Mouse (Mus musculus) layer of hippocampus, adult 11-12 months (tissue): ENCODE data around the gene Akap8l.

Source experiments
- DNase-seq: peaks from one replicate; pipeline ENCODE4 v3.0.0; 2022; ENCODE audit warnings: low spot score

Akap8l gene

GRCm38 (mm10) chr17:32358192-32358942 is 8.0 kb upstream of the Akap8l start:
- DNase-seq: no peak

DNA sequence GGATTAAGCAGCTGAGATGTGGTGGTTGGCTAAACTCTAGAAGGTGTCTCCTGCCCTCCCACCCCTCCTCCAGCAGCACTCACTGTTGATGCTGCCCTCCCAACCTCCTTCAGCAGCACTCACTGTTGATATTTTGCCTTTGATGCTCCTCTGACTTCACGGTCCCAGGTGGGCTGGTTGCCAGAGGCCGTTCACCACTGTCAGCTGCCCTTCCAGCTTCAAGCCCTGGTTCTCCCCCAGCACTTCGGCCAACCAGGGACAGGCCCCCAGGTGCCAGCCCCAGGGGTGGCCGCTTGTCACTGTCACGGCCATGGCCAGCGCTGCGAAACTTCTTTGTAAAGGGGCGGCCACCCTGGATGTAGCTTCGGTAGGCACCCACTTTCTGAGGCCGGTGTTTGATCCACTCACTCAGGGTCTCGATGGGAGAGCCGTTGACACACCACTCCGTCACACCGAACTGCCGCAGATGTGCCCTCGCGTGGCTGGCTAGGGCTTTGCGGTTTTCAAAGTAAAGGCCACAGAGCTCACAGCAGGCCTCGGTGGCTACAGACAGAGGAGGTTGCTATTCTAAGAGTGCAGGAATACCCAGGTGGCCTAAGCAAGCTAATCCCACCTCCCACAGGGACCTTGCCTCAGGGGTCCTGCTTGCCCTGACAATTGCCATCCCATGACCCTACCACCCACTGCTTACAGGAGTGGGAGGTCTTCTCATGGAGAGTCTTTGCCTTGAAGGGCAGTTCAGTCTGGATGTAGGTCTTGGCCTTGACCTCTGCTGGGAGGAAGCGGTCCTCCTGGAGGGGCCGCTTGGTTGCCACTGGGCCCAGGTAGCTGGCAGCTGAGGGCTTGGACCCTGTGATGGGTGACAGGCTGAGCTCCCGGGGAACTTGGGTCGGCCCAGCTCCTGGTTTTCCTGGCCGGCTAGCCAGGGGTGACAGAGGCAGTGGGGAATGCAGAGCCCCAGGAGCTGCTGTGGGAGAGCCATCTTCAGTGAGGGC is 6.7 kb upstream of the Akap8l start:
- DNase-seq: no peak

- no peak for DNase-seq
Observed at GRCm38 (mm10) chr17:32356281-32356680, 5.9 kb upstream of the Akap8l start.

- DNase-seq: no peak
Observed at GRCm38 (mm10) chr17:32355031-32355430, 4.6 kb upstream of the Akap8l start.

DNA sequence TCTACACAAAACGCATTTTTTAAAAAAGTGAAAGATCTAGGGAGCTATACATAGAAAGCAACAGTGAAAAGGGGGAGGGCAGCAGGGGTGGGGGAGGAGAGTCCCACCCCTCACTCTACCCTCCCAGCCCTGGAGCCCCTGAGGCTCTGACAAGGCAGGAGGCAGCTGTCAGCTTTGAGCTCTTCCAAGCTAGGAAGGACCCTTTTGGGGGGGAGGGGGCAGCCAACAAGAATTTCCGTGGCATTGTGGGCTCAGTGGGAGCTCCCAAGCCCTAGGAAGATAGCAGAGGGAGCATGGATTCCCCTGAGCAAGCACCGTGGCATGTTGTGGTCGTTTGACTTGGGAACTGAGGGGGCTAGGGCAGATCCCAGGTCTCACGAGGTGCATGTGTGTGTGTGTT is 3.8 kb upstream of the Akap8l start:
- DNase-seq: no peak

DNA sequence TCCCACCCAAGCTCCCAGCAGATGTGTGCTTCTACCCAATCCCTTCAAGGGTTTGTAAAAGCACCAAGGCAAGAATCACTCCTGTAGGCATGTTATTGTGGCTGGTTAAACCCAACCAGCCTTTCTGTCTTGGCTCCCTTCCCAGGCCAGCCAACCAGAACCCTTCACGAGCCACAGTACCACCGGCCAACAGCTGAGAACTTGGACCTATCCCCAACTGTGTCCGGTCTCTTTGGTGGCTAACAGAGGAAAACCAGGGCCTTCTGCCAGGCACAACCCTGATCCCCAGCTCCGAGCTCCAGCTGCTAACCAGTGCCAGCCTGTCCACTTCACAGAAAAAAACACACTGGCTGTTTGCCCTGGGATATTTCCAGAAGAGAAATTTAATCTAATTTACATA is 3.3 kb upstream of the Akap8l start:
- DNase-seq: peak; percentile 81

- DNase-seq: no peak
Observed at GRCm38 (mm10) chr17:32351726-32352125, 1.3 kb upstream of the Akap8l start.

DNA sequence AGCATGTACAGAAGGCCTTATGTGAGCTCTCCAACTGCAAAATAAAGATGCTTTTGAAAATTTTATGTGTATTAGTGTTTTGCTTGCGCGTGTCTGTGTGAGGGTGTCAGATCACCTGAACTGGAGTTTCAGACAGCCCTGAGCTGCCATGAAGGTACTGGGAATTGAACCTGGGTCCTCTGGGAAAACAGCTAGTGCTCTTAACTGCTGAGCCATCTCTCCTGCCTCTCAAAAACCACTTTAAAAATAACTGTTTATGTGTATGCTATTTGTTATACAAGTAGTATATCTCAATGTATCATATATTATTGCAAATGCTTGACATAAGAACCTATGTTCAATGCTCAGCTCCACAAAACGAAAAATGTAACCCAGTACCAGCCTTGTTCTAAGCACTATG is 862 bp upstream of the Akap8l start:
- no peak for DNase-seq

DNA sequence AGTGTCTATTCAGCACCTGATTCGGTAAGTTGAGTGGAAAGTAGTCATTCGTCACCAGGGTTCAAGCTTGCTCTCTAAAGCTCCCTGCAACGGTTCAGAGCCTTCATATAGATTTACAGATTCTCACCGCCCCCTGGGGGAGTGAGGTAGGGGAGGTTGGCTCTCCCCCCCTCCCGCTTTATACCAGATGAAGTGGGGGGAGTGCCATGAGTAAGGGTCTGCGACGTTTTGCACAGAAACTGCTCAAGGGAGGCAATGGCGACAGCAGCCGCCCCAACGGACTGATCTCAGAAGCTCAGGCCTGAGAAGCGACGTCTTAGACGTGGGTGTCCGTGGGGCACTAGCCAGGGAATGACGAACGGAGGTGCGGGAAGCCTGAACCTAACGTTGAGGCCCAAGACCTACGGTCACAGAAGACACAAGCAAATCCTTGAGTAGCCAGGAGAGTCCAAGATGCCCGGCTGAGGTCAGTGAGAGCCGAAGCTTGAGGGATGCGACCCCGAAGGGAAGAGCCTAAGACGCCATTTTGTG is 491 bp downstream of the Akap8l start:
- no peak for DNase-seq

DNA sequence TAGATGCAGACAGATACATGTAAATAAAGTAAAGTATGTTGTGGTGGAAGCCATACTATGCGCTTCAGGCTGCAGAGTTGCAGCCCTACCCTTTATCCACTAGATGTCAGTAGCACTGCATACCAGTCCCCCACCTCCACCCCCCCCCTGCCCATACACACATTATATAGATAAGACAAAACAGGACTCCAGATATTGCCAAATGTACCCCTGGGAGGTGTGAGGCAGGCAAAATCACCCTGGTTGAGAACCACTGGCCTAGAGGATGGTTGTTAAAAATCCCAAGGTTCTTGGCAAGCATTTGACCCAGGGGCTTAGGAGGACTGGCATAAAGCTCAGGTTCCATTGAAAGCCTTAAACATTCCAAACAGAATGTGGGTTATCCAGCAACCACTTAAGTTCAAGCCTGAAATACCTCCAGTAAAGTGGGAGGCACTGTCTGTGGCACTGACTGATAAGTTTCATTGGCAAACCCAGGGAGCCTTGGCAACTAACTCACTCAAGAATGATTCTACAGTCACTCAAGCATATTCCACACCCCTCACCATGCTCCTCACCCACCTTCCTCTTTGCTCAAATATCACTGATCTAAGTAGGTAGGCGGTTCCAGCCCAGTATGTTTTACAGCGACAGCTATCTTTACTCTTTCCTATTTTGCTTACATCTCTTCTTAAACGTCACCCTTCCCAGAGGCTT is 1.2 kb downstream of the Akap8l start:
- DNase-seq: peak; percentile 52

DNA sequence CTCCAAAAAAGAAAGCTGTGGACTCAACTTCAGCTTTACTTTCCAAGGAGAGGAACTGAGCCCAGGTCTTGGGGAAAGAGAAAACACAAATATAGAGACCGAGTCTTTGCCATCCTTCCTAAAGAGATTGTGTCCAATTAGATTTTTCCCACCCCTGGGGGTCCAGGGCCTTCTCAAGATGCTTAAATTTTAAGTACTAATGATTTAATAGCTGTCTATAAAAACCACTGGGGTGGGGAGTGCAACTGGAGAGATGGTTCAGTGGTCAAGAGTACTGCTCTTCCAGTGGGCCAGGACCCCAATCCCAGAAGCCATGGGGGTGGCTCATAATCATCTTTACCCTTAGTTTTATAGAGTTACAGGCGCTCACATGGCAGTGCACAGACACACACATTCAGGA is 2.0 kb downstream of the Akap8l start:
- DNase-seq: no peak

GRCm38 (mm10) chr17:32341102-32341501 is 9.3 kb downstream of the Akap8l start:
- no peak for DNase-seq

GRCm38 (mm10) chr17:32340110-32340509 is 10.3 kb downstream of the Akap8l start:
- DNase-seq: no peak

DNA sequence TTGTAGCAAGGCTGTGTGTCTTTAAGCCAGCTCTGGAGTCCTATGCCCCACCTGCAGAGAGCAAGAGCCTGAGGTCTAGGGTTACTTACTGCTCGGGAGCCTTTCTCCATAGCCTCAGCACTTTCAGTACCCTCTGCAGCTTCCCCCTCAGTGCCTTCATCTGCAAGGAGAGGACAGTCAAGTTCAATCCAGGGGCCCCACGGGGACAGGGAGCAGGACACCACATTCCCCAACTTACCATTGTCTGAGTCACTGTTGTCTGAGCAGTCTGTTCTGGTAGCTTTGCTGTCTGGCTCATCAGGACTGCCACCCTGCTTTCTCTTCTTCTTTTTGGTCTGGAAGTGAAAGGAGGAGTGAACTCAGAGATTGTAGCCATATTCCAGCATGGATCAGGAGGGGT is 14.5 kb downstream of the Akap8l start:
- DNase-seq: peak; percentile 45

- no peak for DNase-seq
Observed at GRCm38 (mm10) chr17:32334921-32335320, 15.5 kb downstream of the Akap8l start.

DNA sequence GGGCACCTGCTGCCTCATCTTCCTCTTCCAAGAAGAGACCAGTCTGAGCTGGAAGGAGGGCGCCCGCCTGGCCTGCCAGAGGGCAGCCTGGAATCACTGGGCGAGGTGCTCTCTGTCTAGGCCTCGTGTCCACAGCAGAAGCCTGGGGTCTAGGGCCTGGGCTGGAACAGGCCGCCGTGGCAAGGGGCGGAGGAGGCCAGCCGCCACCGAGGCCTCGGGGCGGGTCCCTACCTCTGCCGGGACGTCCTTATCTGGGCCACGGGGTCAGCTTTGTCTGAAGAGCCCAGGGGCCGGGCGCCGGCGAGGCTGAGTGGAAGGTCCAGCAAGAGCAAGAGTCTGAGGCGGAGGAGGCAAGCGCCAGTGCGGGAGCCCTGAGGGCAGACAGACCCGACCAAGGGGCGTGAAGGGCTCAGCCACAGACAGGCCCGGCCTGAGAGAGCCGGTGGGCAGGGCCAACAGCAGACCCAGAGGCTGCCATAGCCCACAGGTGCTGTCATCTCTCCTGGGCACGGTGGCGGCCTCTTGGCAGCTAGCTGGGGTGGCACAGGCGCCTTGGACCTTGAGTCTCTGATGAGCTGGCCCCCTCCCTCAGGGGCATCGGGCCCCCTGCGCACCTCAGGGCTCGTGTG is 16.6 kb downstream of the Akap8l start:
- no peak for DNase-seq

GRCm38 (mm10) chr17:32327501-32327900 is 22.9 kb downstream of the Akap8l start:
- no peak for DNase-seq

DNA sequence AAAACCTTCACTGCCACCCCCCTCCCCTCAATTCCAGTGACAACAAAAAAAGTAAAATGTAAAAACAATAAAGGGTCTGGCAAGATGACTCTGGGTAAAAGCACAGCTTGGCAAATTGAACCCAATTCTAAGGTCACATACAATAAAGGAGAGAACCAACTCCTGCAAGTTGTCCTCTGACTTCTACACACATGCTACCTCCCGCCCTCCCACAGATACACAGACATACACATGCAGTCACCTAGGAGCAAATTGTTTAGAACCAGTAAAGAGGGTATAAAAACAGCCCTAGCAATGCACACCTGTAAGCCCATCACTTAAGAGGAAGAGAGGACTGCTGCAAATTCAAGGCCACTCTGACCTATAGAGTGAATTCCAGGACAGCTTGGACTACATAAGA is 27.6 kb downstream of the Akap8l start:
- no peak for DNase-seq

DNA sequence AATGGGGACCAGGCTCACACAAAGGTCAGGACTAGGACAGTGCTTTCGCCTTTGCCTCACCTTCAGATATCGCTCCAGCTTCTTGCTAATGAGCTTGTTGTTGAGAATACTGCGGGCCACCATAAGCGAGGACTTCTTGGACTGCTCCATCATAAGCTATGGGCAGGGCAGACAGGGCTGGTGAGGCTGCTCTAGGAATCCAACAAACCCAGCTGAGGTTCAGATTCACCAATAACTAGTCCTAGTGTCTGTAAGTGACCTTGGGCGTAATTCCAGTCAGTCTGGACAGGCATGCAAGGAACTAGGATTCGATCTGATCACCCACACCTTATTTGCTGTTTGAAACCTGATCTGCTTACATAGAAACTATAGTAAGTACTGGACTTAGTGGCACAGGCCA is 28.6 kb downstream of the Akap8l start:
- DNase-seq: no peak

DNA sequence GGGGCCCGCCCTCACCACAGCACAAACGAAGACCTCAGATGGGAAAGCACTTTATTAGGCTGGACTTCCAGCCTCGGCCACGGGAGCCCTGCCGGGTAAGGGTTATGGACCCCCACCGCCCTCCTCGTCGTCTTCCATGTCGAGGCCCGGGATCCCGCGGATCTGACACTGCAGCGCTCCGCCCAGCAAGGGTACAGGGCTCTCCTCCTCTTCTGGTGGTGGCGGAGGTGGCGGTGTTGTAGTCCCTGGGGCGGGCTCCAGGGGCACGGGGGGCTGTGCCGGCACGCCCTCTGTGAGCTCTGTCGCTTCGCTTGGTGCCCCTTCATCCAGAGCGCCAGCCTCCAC is 29.0 kb downstream of the Akap8l start:
- no peak for DNase-seq

GRCm38 (mm10) chr17:32320597-32321389 is 29.6 kb downstream of the Akap8l start, which contains the start of gene Akap8:
Gene Akap8, minus strand, starts transcription at chr17:32321238.
- peak; percentile 99 for DNase-seq
